Mouse (Mus musculus) kidney, embryonic 14.5 days (tissue): ENCODE data around the gene Slc25a21. TPM values are rescaled to one million over a fixed set of nuclear protein-coding genes. Genes with fewer than 3 reads are reported as not detected.
A peak's percentile ranks its signal among the peaks of the same experiment; 100 is the strongest.

ENCODE experiments used
- ATAC-seq: fragments of 200-750 bp; cut with Nextera tagmentation; 2 replicates; pipeline ENCODE4 v1.8.0; 2017; ENCODE audit warnings: moderate number of reproducible peaks, mild to moderate bottlenecking, moderate TSS enrichment, moderate library complexity; ENCODE audit not compliant: low FRiP score, low TSS enrichment
- H3K27ac ChIP-seq: fragments of 300-500 bp; sonication (generic); 2 replicates; pipeline ENCODE4 v1.5.1; 2014; ENCODE audit warnings: low read depth, mild to moderate bottlenecking, low read length, moderate library complexity, mixed read lengths
- H3K27me3 ChIP-seq: fragments of 300-500 bp; sonication (generic); 2 replicates; pipeline ENCODE4 v1.6.1; 2014; ENCODE audit warnings: mild to moderate bottlenecking, low read length; ENCODE audit not compliant: control insufficient read depth, insufficient read depth
- H3K36me3 ChIP-seq: fragments of 300-500 bp; sonication (generic); 2 replicates; pipeline ENCODE4 v1.6.1; 2014; ENCODE audit warnings: low read length, mixed read lengths; ENCODE audit not compliant: control insufficient read depth, insufficient read depth
- H3K4me1 ChIP-seq: fragments of 300-500 bp; sonication (generic); 2 replicates; pipeline ENCODE4 v1.6.1; 2014; ENCODE audit warnings: low read length, mixed read lengths; ENCODE audit not compliant: control insufficient read depth, insufficient read depth
- H3K4me2 ChIP-seq: fragments of 300-500 bp; sonication (generic); replicated peaks from 2 replicates; pipeline ENCODE4 v1.6.1; 2014; ENCODE audit warnings: low read depth, mild to moderate bottlenecking, low read length
- H3K4me3 ChIP-seq: fragments of 300-500 bp; sonication (generic); 2 replicates; pipeline ENCODE4 v1.5.1; 2014; ENCODE audit warnings: mild to moderate bottlenecking, low read length
- H3K9ac ChIP-seq: fragments of 300-500 bp; sonication (generic); 2 replicates; pipeline ENCODE4 v1.6.1; 2014; ENCODE audit warnings: low read depth, mild to moderate bottlenecking, low read length, moderate library complexity
- H3K9me3 ChIP-seq: fragments of 300-500 bp; sonication (generic); 2 replicates; pipeline ENCODE4 v1.6.1; 2016; ENCODE audit warnings: low read length; ENCODE audit not compliant: control insufficient read depth
- WGBS: fragments of 180-500 bp; shearing (Covaris S2); extraction: QIAGEN DNeasy Blood & Tissue Kit; methylation state at CpG from one replicate; pipeline ENCODE4 v1.1.7; 2014; 5-methylcytosine and 5-hydroxymethylcytosine counted together
- polyA plus RNA-seq: library from polyadenylated mRNA; unstranded; fragments of >200 nt; fragmentation: Nextera tagmentation; extraction: Ambion mirVana; gene quantifications from 2 replicates; pipeline ENCODE4 v1.2.1, GENCODE M21; 2014

The Slc25a21 gene
- polyA plus RNA-seq, 1 experiment from 2014 or later = 2.8 TPM

DNA sequence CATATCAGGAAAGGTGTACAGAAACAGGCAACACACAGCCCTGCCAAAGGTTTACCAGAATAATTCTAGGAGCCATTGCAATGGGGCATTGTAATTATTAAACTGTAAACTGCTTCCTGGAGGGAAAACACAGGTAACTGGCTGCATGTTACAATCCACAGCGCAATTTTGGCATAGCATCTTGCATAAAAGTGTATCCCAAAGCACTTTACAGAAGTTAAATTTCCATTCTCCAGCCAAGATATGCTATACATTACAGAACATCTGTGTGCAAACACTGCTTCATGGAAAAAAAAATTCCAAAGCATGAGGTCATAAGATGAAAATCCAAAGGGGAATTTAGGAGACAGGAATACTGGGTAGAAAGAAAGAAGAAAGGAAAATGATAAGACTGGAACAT, 253.0 kb downstream of the Slc25a21 start:
- Histone ChIP-seq H3K4me1 (no peaks in the 10 kb centered on the region), H3K9me3 (no peaks in the 10 kb centered on the region), H3K4me3 (no peak overlapping the region), H3K27me3 (no peaks in the 10 kb centered on the region), H3K27ac (no peak overlapping the region), H3K4me2 (no peak overlapping the region), H3K36me3 (no peaks in the 10 kb centered on the region), H3K9ac (no peak overlapping the region)
- no peak for ATAC-seq
- WGBS = 81% methylated on average over 1 of the region's 1 CpGs

DNA sequence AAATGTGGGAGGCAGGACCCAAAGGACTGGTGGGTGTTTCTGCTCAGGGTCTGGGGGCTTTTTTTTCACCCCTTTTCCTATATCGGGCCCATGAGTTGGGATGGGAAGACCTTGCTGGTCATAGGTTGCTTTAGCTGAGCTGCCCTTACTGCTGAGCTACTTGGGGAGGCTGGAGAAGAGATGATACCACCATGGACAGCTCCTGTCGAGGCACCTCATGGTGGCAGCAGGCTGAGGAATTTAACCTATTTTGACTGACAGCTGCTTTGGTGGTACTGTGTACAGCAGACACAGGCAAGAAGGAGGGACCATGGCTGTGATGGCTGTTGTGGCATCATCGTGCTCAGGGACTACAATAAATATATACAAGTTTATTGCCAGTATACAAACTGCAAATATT, 256.4 kb downstream of the Slc25a21 start:
- WGBS = 58% methylated on average over 3 of the region's 3 CpGs
- Histone ChIP-seq H3K9ac (no peak overlapping the region), H3K4me3 (no peak overlapping the region), H3K4me1 (no peaks in the 10 kb centered on the region), H3K4me2 (no peak overlapping the region), H3K27me3 (no peaks in the 10 kb centered on the region), H3K9me3 (no peaks in the 10 kb centered on the region), H3K36me3 (no peaks in the 10 kb centered on the region), H3K27ac (no peak overlapping the region)
- no peak for ATAC-seq

DNA sequence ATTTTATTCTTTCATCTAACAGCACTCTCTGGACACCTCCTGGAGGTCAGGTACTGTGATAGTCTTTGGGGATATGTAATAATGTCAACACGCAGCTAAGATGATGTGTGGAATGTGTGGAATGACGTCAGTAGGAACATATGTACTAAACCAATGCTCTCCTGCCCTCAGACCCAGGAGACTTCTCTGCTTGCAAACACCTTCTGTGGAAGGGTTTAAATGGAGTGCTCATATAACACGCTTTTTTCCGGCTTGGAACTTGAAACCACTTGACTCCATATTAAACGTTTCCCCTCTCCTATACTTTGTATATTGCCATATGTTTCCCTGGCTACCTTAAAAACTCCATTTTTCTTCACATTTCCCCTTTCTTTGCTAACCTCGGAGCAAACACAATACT, 279.1 kb downstream of the Slc25a21 start:
- Histone ChIP-seq H3K27ac (no peak overlapping the region), H3K36me3 (no peaks in the 10 kb centered on the region), H3K9me3 (no peaks in the 10 kb centered on the region), H3K4me2 (no peak overlapping the region), H3K4me3 (no peak overlapping the region), H3K27me3 (no peaks in the 10 kb centered on the region), H3K9ac (no peak overlapping the region), H3K4me1 (no peaks in the 10 kb centered on the region)
- ATAC-seq = no peak
- WGBS = 89% methylated on average over 6 of the region's 6 CpGs

DNA sequence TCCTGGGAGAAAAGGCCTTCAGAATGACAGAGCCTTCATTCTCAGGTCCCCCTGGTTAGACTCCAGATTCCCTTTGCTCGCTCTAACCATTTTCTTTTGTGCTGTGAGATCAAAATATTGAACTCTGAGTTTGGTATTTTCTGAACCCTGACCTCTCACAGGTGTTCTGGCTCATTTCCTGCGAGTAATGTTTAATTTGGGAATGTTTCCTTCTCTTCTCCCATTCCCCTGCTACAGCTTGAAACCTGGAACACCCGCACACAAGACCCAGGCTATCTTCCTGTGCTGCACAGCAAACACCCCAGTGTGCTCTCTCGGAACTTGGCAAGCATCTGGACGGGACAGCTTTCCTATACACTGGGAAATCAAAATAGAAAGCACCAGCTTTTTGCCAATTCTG, 290.8 kb downstream of the Slc25a21 start:
- H3K9ac ChIP-seq = no peak overlapping the region

DNA sequence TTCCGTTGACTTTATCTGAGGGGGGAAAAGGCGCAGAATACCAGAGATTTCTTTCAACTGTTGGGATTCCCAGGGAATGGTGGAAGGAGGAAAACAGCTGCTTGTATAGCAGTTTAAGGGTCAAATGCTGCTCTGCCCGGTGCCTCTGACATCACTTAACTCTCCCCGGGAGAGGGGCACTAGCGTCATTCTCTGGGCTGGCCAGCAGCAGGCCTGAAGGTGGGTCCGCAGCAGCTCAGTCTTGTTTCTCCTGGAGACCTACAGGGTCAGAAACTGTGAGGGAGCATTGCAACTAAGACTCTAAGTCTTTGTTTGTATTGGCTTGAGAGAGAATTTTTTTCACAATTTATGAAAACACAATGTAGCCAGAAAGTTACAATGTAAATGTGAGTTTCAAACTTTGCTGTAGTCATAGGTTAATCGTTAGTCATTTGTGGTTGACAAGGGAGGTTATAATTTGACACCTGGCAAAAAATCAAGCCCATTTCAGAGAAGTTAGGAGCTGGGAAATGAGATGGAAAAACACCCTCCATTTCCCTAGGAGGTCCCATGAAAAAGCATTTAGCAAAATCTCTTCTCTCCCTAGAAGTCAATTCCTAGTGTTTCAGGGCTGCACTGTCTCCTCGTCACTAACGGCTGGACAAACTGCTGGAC, 291.5 kb downstream of the Slc25a21 start:
- Histone ChIP-seq H3K27me3 (no peaks in the 10 kb centered on the region), H3K27ac (no peak overlapping the region), H3K4me3 (no peak overlapping the region), H3K9me3 (no peaks in the 10 kb centered on the region), H3K4me2 (no peak overlapping the region), H3K36me3 (no peaks in the 10 kb centered on the region), H3K9ac (no peak overlapping the region), H3K4me1 (no peaks in the 10 kb centered on the region)
- WGBS = 34% methylated on average over 9 of the region's 9 CpGs
- peak; percentile 78; the same call in 1 of the 2 replicates for ATAC-seq

More for the DNA sequence above, 290.8 kb downstream of the Slc25a21 start:
- no peak for ATAC-seq
- Histone ChIP-seq H3K4me1 (no peaks in the 10 kb centered on the region), H3K36me3 (no peaks in the 10 kb centered on the region), H3K27ac (no peak overlapping the region), H3K9me3 (no peaks in the 10 kb centered on the region), H3K27me3 (no peaks in the 10 kb centered on the region), H3K4me3 (no peak overlapping the region), H3K4me2 (no peak overlapping the region)
- WGBS = 59% methylated on average over 5 of the region's 5 CpGs

DNA sequence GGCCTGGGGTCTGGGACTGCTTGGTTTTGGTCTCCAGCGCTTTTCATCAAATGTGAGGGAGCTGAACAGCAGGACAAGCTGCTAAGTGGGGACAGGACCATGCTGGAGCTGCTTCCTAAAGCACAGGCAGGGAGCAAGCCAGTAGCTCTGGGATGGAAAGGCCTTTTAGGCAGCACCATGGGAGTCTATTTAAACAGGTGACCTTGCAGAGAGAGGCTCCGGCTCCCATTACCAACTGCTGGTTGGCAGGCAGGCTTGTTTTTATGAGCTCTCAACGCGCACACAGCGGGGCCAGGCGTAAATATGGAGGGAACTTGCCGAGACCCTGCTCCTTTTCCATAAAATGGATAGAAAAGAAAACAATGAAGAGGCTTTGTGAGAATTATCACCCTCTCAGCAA, 292.1 kb downstream of the Slc25a21 start:
- no peak overlapping the region for H3K4me3 ChIP-seq
- H3K4me1 ChIP-seq = no peaks in the 10 kb centered on the region
- H3K27me3 ChIP-seq = no peaks in the 10 kb centered on the region
- no peak overlapping the region for H3K4me2 ChIP-seq
- no peaks in the 10 kb centered on the region for H3K9me3 ChIP-seq
- WGBS = 23% methylated on average over 7 of the region's 7 CpGs
- ATAC-seq = 0 out of 2 replicates have a peak, but pooled peaks have one; percentile 28
- no peaks in the 10 kb centered on the region for H3K36me3 ChIP-seq
- no peak overlapping the region for H3K27ac ChIP-seq
- H3K9ac ChIP-seq = no peak overlapping the region

DNA sequence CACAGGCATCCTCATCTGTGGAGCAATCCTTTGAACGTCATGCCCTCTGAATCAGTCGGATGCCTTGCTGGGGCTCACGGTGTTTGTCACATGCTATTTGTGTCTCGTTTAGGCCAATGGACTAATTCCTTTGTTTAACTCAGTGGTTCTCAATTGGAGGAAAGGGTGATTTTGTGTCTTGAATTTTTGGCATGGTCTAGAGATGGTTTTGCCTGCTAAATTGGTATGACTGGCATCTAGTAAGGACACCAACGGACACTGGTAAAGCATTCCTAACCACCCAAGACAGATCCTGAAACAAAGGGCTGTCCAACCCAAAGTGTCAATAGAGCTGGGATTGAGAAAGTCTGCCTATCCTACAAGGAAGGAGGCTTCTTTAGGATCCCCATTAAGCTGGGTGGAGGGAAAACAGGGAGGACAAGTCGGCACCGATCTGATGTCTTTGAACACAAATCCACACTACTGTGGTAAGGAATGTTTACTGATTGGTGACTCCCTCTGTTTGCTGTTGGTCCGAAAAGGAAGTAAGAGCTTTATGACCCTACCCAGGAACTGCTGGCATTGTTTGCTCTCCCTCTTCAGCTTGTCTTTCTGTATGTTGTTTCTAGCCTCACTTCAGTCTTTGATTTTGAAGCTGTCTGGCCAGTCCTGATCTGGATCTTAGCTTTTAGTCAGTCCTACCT, 294.4 kb downstream of the Slc25a21 start:
- ATAC-seq = no peak
- no peaks in the 10 kb centered on the region for H3K4me1 ChIP-seq
- H3K27ac ChIP-seq = no peak overlapping the region
- H3K9me3 ChIP-seq = no peaks in the 10 kb centered on the region
- H3K4me2 ChIP-seq = no peak overlapping the region
- 69% methylated on average over 8 of the region's 8 CpGs for WGBS
- H3K4me3 ChIP-seq = no peak overlapping the region
- no peak overlapping the region for H3K9ac ChIP-seq
- H3K36me3 ChIP-seq = no peaks in the 10 kb centered on the region
- no peaks in the 10 kb centered on the region for H3K27me3 ChIP-seq

DNA sequence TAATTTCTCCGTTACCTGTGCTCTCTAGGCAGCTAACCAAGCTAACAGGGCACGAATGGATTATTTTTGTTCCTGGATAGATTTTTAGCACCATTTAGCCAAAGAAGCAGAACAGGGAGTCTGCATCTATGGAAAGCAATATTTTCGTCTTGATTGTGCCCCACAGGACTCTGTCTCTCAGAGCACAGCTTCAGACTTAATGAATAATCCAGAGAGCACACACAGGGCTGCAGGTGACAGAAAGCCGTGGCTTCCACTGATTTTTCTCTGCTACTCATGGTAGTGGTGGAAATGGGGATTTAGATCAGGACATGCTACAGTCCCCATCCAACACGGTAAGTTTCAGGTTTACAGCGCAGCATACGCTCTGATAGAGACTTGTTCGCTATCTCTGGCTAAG, 299.3 kb downstream of the Slc25a21 start:
- H3K27me3 ChIP-seq = no peaks in the 10 kb centered on the region
- no peak overlapping the region for H3K4me3 ChIP-seq
- no peaks in the 10 kb centered on the region for H3K36me3 ChIP-seq
- H3K9me3 ChIP-seq = no peaks in the 10 kb centered on the region
- no peak overlapping the region for H3K4me2 ChIP-seq
- no peaks in the 10 kb centered on the region for H3K4me1 ChIP-seq
- no peak overlapping the region for H3K9ac ChIP-seq
- no peak for ATAC-seq
- H3K27ac ChIP-seq = no peak overlapping the region
- 82% methylated on average over 8 of the region's 8 CpGs for WGBS

DNA sequence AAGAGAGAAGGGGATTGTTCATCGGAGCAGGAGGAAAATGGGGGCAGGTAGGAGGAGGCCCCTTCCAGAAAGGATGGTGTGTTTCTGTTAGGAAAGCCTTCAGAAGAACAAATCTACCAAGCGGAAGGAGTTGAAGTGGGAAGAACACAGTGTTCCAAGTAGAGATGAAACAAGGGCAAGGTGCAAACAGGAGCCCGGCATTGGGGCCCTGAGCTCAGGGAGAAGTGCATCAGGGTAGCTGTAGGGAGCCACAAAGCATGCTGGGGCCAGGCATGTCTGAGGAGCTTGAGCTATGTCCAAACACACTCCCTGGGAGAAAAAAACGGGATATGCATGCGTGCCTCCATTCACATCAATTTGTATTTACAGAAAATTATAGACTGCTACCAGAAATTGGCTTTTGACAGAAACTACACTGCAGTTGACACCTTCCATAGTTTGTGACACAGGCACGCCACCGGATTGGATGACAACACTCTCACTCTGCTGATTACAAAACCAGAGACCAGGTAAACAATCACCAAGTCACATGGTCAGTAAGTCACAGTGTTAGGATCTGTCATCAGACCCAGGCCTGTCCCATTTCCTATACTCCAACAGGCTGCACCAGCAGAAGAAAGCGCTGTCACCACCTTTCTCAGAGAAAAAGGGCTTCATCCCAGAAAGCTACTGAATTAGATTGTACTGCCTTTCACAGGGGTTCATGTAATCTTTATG, 299.9 kb downstream of the Slc25a21 start:
- ATAC-seq = no peak
- 84% methylated on average over 8 of the region's 8 CpGs for WGBS
- no peaks in the 10 kb centered on the region for H3K36me3 ChIP-seq
- H3K9me3 ChIP-seq = no peaks in the 10 kb centered on the region
- no peak overlapping the region for H3K27ac ChIP-seq
- H3K27me3 ChIP-seq = no peaks in the 10 kb centered on the region
- no peak overlapping the region for H3K9ac ChIP-seq
- no peaks in the 10 kb centered on the region for H3K4me1 ChIP-seq
- no peak overlapping the region for H3K4me2 ChIP-seq
- H3K4me3 ChIP-seq = no peak overlapping the region
